Mouse (Mus musculus) monocyte, adult 5-6 weeks (primary cell): ENCODE results near the gene Cbx8. TPM values are rescaled to one million over a fixed set of nuclear protein-coding genes. Genes with fewer than 3 reads are reported as not detected.

Source experiments
- ATAC-seq: fragments of 153-309, 156-312 bp; replicated peaks from 2 replicates; pipeline ENCODE4 v1.8.0; 2017; ENCODE audit warnings: mild to moderate bottlenecking; ENCODE audit not compliant: low TSS enrichment, insufficient number of reproducible peaks, severe bottlenecking, poor library complexity, low FRiP score
- total RNA-seq: library from RNA; stranded (forward); fragments of 200-1000, 200-491, 200-594 nt; gene quantifications from 3 replicates; pipeline ENCODE4 v1.2.3, GENCODE M21; 2017

Cbx8 gene
- total RNA-seq, 1 experiment from 2014 or later: 4.7 TPM

GRCm38 (mm10) chr11:119053257-119053670 lies 12.5 kb upstream of the Cbx8 start:
- peak; percentile 62 for ATAC-seq

GRCm38 (mm10) chr11:119052661-119053256 lies 12.0 kb upstream of the Cbx8 start:
- no peak for ATAC-seq

GRCm38 (mm10) chr11:119051927-119052660 lies 11.3 kb upstream of the Cbx8 start:
- ATAC-seq: no peak

GRCm38 (mm10) chr11:119051426-119051825 lies 10.7 kb upstream of the Cbx8 start:
- ATAC-seq: no peak

- no peak for ATAC-seq
These were observed 9.6 kb upstream of the Cbx8 start for GRCm38 (mm10) chr11:119050361-119050760.

GRCm38 (mm10) chr11:119048133-119048510 lies 7.4 kb upstream of the Cbx8 start:
- ATAC-seq: no peak

- no peak for ATAC-seq
These were observed 6.7 kb upstream of the Cbx8 start for GRCm38 (mm10) chr11:119047261-119048132.

GRCm38 (mm10) chr11:119046601-119047245 lies 6.0 kb upstream of the Cbx8 start:
- ATAC-seq: no peak

GRCm38 (mm10) chr11:119044551-119045337 lies 4.0 kb upstream of the Cbx8 start:
- ATAC-seq: no peak

- ATAC-seq: no peak
These were observed 3.2 kb upstream of the Cbx8 start for GRCm38 (mm10) chr11:119043761-119044550.

GRCm38 (mm10) chr11:119043273-119043540 lies 2.4 kb upstream of the Cbx8 start:
- ATAC-seq: no peak

GRCm38 (mm10) chr11:119042466-119043272 lies 1.9 kb upstream of the Cbx8 start:
- ATAC-seq: no peak

GRCm38 (mm10) chr11:119041750-119042465 lies 1.1 kb upstream of the Cbx8 start:
- ATAC-seq: no peak

- ATAC-seq: no peak
These were observed 552 bp upstream of the Cbx8 start for GRCm38 (mm10) chr11:119041325-119041716.

GRCm38 (mm10) chr11:119039732-119040512 lies 847 bp downstream of the Cbx8 start:
- no peak for ATAC-seq
